ENCODE assay signal across 14 mouse cellular contexts in genomic region chr3:65612387-65612786, GRCm38 (mm10). TPM values are rescaled to one million over a fixed set of nuclear protein-coding genes. Genes with fewer than 3 reads are reported as not detected.
A peak's percentile ranks its signal among the peaks of the same experiment; 100 is the strongest.
DNase-seq lines count a peak whose midpoint lies in the region; ATAC-seq and TF ChIP-seq lines count a peak whose summit lies in the region.
"Had no signal": no experiment of that assay in that cellular context is flagged by ENCODE, and none has a peak within 500 bp of the region (broad histone marks: within the 10 kb centered on the region; RNA-seq: fewer than 3 reads in every experiment).

No protein-coding gene starts in this region.

- no peak overlapping the region for H3K4me2 ChIP-seq in forebrain, postnatal 0 days (ENCODE audit: low read depth)
- no peak overlapping the region for H3K4me2 ChIP-seq in forebrain, embryonic 14.5 days (ENCODE audit: low read length)
- no peak overlapping the region for H3K4me2 ChIP-seq in kidney, embryonic 14.5 days (replicated peaks; ENCODE audit: low read depth, low read length)
- H3K4me2 ChIP-seq: limb, embryonic 12.5 days; midbrain, embryonic 12.5 days had no signal

- 30% methylated on average over 6 of the region's 6 CpGs for WGBS in forebrain, postnatal 0 days
- 61% methylated on average over 6 of the region's 6 CpGs for WGBS in forebrain, embryonic 14.5 days
- 79% methylated on average over 6 of the region's 6 CpGs for WGBS in kidney, embryonic 14.5 days

- TF ChIP-seq CTCF in forebrain, postnatal 0 days (IDR thresholded peaks at IDR 0.05; ENCODE audit: low read depth), result no peak
- no peak for TF ChIP-seq CTCF in brain, embryonic 14.5 days (IDR thresholded peaks at IDR 0.05; ENCODE audit: borderline replicate concordance, extremely low read depth, insufficient read depth, insufficient read length)

- no peak overlapping the region for H3K9ac ChIP-seq in forebrain, postnatal 0 days
- no peak overlapping the region for H3K9ac ChIP-seq in forebrain, embryonic 14.5 days (ENCODE audit: low read length)
- H3K9ac ChIP-seq in kidney, embryonic 14.5 days (ENCODE audit: low read depth, low read length), result no peak overlapping the region
- H3K9ac ChIP-seq: limb, embryonic 12.5 days; midbrain, embryonic 12.5 days had no signal

- H3K4me1 ChIP-seq in forebrain, postnatal 0 days (ENCODE audit: insufficient read depth), result peaks cover 7% of the 10 kb centered on the region; the same call in 1 of the 2 replicates
- no peaks in the 10 kb centered on the region for H3K4me1 ChIP-seq in forebrain, embryonic 14.5 days (ENCODE audit: control insufficient read depth, insufficient read depth, low read length)
- no peaks in the 10 kb centered on the region for H3K4me1 ChIP-seq in kidney, embryonic 14.5 days (ENCODE audit: control insufficient read depth, insufficient read depth, low read length)

- TF ChIP-seq POLR2A in brain, embryonic 14.5 days (IDR thresholded peaks at IDR 0.05; ENCODE audit: borderline replicate concordance, extremely low read depth, insufficient read depth, insufficient read length, poor library complexity, severe bottlenecking), result no peak

- H3K36me3 ChIP-seq in forebrain, postnatal 0 days (ENCODE audit: insufficient read depth), result no peaks in the 10 kb centered on the region
- H3K36me3 ChIP-seq in forebrain, embryonic 14.5 days (ENCODE audit: control insufficient read depth, insufficient read depth, low read length), result no peaks in the 10 kb centered on the region
- H3K36me3 ChIP-seq in kidney, embryonic 14.5 days (ENCODE audit: control insufficient read depth, insufficient read depth, low read length), result no peaks in the 10 kb centered on the region
- H3K36me3 ChIP-seq: limb, embryonic 12.5 days; midbrain, embryonic 12.5 days had no signal

- peak; percentile 88 for ATAC-seq in forebrain, postnatal 0 days
- ATAC-seq in forebrain, embryonic 14.5 days, result no peak
- ATAC-seq in kidney, embryonic 14.5 days (ENCODE audit: low FRiP score, low TSS enrichment), result no peak
- ATAC-seq: Patski had no signal

- no peak overlapping the region for H3K4me3 ChIP-seq in forebrain, postnatal 0 days (ENCODE audit: low read depth, low read length)
- no peak overlapping the region for H3K4me3 ChIP-seq in forebrain, embryonic 14.5 days (ENCODE audit: low read depth, low read length)
- H3K4me3 ChIP-seq in kidney, embryonic 14.5 days (ENCODE audit: low read length), result no peak overlapping the region
- H3K4me3 ChIP-seq: limb, embryonic 12.5 days; midbrain, embryonic 12.5 days had no signal

- peak; percentile 55 for DNase-seq in forebrain, postnatal 0 days
- no peak for DNase-seq in forebrain, embryonic 14.5 days (ENCODE audit: low spot score)
- peak; percentile 15 for DNase-seq in layer of hippocampus, adult 9-11 months
- no peak for DNase-seq in layer of hippocampus, adult 11-12 months (ENCODE audit: low spot score)
- DNase-seq in brain, embryonic 14.5 days (ENCODE audit: low read depth), result peak; percentile 39
- peak; percentile 4 for DNase-seq in lung, postnatal 10 days
- DNase-seq in adrenal gland, postnatal 36 days, result no peak
- DNase-seq: B cell, adult 2 months; embryo, embryonic 11 days had no signal

- H3K9me3 ChIP-seq in forebrain, postnatal 0 days (ENCODE audit: low read length), result no peaks in the 10 kb centered on the region
- no peaks in the 10 kb centered on the region for H3K9me3 ChIP-seq in forebrain, embryonic 14.5 days (replicated peaks; ENCODE audit: control insufficient read depth, low read length)
- no peaks in the 10 kb centered on the region for H3K9me3 ChIP-seq in kidney, embryonic 14.5 days (ENCODE audit: control insufficient read depth, low read length)
- H3K9me3 ChIP-seq: limb, embryonic 12.5 days; midbrain, embryonic 12.5 days had no signal

- H3K27me3 ChIP-seq in forebrain, postnatal 0 days (ENCODE audit: insufficient read depth, low read length), result no peaks in the 10 kb centered on the region
- H3K27me3 ChIP-seq in forebrain, embryonic 14.5 days (replicated peaks; ENCODE audit: control insufficient read depth, insufficient read depth, low read length), result no peaks in the 10 kb centered on the region
- H3K27me3 ChIP-seq in kidney, embryonic 14.5 days (ENCODE audit: control insufficient read depth, insufficient read depth, low read length), result no peaks in the 10 kb centered on the region
- H3K27me3 ChIP-seq: limb, embryonic 12.5 days; midbrain, embryonic 12.5 days; Patski had no signal

- H3K27ac ChIP-seq in forebrain, postnatal 0 days (ENCODE audit: low read depth, low read length), result peak overlapping the region; percentile 35
- H3K27ac ChIP-seq in forebrain, embryonic 14.5 days (ENCODE audit: low read depth, low read length), result no peak overlapping the region
- no peak overlapping the region for H3K27ac ChIP-seq in kidney, embryonic 14.5 days (ENCODE audit: low read depth, low read length)
- H3K27ac ChIP-seq: kidney, postnatal 0 days; limb, embryonic 12.5 days; midbrain, embryonic 12.5 days had no signal

RNA-seq across cellular contexts. Expression of gene Lekr1, which starts 53.6 kb away (rescaled TPM):
- total RNA-seq in forebrain, postnatal 0 days (2014; rRNA removed), result 4.5 and 4.8 TPM in 2 replicates
- 2.9 and 3.8 TPM in 2 replicates for polyA plus RNA-seq in forebrain, postnatal 0 days (2015; fragmentation: Nextera tagmentation; extraction: Ambion mirVana)
- polyA plus RNA-seq in forebrain, embryonic 14.5 days (2014; fragmentation: Nextera tagmentation; extraction: Ambion mirVana), result 5.5 and 7.6 TPM in 2 replicates
- 4.9 and 5.8 TPM in 2 replicates for polyA plus RNA-seq in brain, embryonic 14.5 days (2012; rRNA removed)
- total RNA-seq in adrenal gland, postnatal 36 days (2021), result 1 to 10 TPM; 2.5 to 2.8 TPM
- polyA plus RNA-seq in kidney, embryonic 14.5 days (2014; fragmentation: Nextera tagmentation; extraction: Ambion mirVana), result 7.2 and 8.7 TPM in 2 replicates

Comparison
In these comparisons a context has a peak if more than half of its experiments do, and no peak if none do; other contexts are left out.
1. DNase-seq: peak in forebrain, postnatal 0 days (single experiment), layer of hippocampus, adult 9-11 months (single experiment), brain, embryonic 14.5 days (single experiment) and lung, postnatal 10 days (single experiment); none in forebrain, embryonic 14.5 days (single experiment), layer of hippocampus, adult 11-12 months (single experiment) and adrenal gland, postnatal 36 days (0 of 2).